Comparison of ENCODE assay signal across 10 mouse cellular contexts in the genomic region with DNA sequence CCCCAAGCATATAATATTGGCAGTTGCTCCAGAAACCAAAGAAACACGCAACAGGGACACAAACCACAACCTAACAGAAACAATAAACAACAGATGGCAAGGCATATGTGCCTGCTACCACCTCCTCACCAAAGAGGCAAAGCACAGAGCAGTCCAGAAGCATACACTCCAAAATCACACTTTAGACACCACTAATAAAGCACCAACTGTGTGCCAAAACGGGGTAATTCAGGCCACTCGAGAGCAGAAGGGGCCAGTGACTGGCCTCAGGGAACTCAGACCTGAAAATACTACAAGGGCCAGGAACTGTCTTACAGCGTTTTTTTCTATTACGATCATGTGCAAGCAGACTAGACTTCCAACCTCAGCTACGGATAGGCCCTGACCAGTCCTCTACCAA. TPM values are rescaled to one million over a fixed set of nuclear protein-coding genes. Genes with fewer than 3 reads are reported as not detected.
A peak's percentile ranks its signal among the peaks of the same experiment; 100 is the strongest.
DNase-seq lines count a peak whose midpoint lies in the region; ATAC-seq and TF ChIP-seq lines count a peak whose summit lies in the region.
"Had no signal": no experiment of that assay in that cellular context is flagged by ENCODE, and none has a peak within 500 bp of the region (broad histone marks: within the 10 kb centered on the region; RNA-seq: fewer than 3 reads in every experiment).

No protein-coding gene starts in this region.

- H3K27me3 ChIP-seq in heart, embryonic 13.5 days (replicated peaks) = no peaks in the 10 kb centered on the region
- H3K27me3 ChIP-seq in stomach, embryonic 16.5 days (ENCODE audit: control insufficient read depth, insufficient read depth, low read length) = no peaks in the 10 kb centered on the region

- 64% methylated on average over 6 of the region's 6 CpGs for WGBS in heart, embryonic 13.5 days
- 53% methylated on average over 6 of the region's 6 CpGs for WGBS in stomach, embryonic 16.5 days

- ATAC-seq in heart, embryonic 13.5 days (ENCODE audit: extremely low read depth, insufficient number of reproducible peaks, low FRiP score, low TSS enrichment) = no peak
- no peak for ATAC-seq in stomach, embryonic 16.5 days (ENCODE audit: insufficient read depth, low FRiP score)

- H3K9ac ChIP-seq in heart, embryonic 13.5 days = 0 out of 2 replicates have a peak overlapping the region, but pooled peaks have one; percentile 1
- H3K9ac ChIP-seq in stomach, embryonic 16.5 days (ENCODE audit: low read length) = no peak overlapping the region; the same call in 1 of the 2 replicates
- H3K9ac ChIP-seq: liver, embryonic 15.5 days had no signal

- peaks cover 88% of the 10 kb centered on the region for H3K4me1 ChIP-seq in heart, embryonic 13.5 days
- H3K4me1 ChIP-seq in embryonic fibroblast, embryonic 13.5 days (ENCODE audit: control insufficient read depth, insufficient read depth, low read length) = peaks cover 38% of the 10 kb centered on the region
- H3K4me1 ChIP-seq in stomach, embryonic 16.5 days (ENCODE audit: control insufficient read depth, insufficient read depth, low read length) = peaks cover 81% of the 10 kb centered on the region

- H3K4me2 ChIP-seq in heart, embryonic 13.5 days = 0 out of 2 replicates have a peak overlapping the region, but pooled peaks have one; percentile 60
- H3K4me2 ChIP-seq in stomach, embryonic 16.5 days (ENCODE audit: low read depth, low read length) = peak overlapping the region; percentile 35; the same call in 1 of the 2 replicates

- TF ChIP-seq CTCF in embryonic fibroblast, embryonic 13.5 days (IDR thresholded peaks at IDR 0.05; ENCODE audit: borderline replicate concordance, insufficient read depth, low read length) = no peak

- no peaks in the 10 kb centered on the region for H3K9me3 ChIP-seq in heart, embryonic 13.5 days
- no peaks in the 10 kb centered on the region for H3K9me3 ChIP-seq in stomach, embryonic 16.5 days (replicated peaks; ENCODE audit: control insufficient read depth, low read length)
- H3K9me3 ChIP-seq: liver, embryonic 15.5 days had no signal

- H3K27ac ChIP-seq in heart, embryonic 13.5 days (replicated peaks) = peak overlapping the region; percentile 61
- peak overlapping the region; percentile 55 for H3K27ac ChIP-seq in embryonic fibroblast, embryonic 13.5 days (ENCODE audit: insufficient read depth, low read length)
- no peak overlapping the region for H3K27ac ChIP-seq in stomach, embryonic 16.5 days (ENCODE audit: low read length)

- no peak overlapping the region for H3K4me3 ChIP-seq in heart, embryonic 13.5 days
- no peak overlapping the region for H3K4me3 ChIP-seq in embryonic fibroblast, embryonic 13.5 days (ENCODE audit: insufficient read depth, low read length)
- no peak overlapping the region for H3K4me3 ChIP-seq in stomach, embryonic 16.5 days (replicated peaks; ENCODE audit: low read length)
- H3K4me3 ChIP-seq: liver, embryonic 15.5 days had no signal

- no peaks in the 10 kb centered on the region for H3K36me3 ChIP-seq in heart, embryonic 13.5 days
- H3K36me3 ChIP-seq in stomach, embryonic 16.5 days (ENCODE audit: control insufficient read depth, insufficient read depth, low read length) = no peaks in the 10 kb centered on the region
- H3K36me3 ChIP-seq: liver, embryonic 15.5 days had no signal

- TF ChIP-seq POLR2A in embryonic fibroblast, embryonic 13.5 days (IDR thresholded peaks at IDR 0.05; ENCODE audit: low read depth, low read length) = no peak

- no peak for DNase-seq in heart, adult 18-20 months
- DNase-seq in right cerebral cortex, adult 18-20 months = peak; percentile 36
- DNase-seq in right cerebral cortex, postnatal 14 days = no peak
- no peak for DNase-seq in adrenal gland, postnatal 14 days
- DNase-seq in kidney, adult 8-10 months = no peak
- DNase-seq: kidney, postnatal 25 days had no signal

RNA-seq across cellular contexts. Expression of gene Lrig1, which starts 14.3 kb away (rescaled TPM):
- polyA plus RNA-seq in heart, embryonic 13.5 days (2015; fragmentation: Nextera tagmentation; extraction: Ambion mirVana) = 8.1 and 8.3 TPM in 2 replicates
- 10 to 100 TPM; 29.8 to 30.9 TPM for total RNA-seq in heart, adult 18-20 months (2021)
- polyA plus RNA-seq in embryonic fibroblast, embryonic 13.5 days (2011; ENCODE audit: insufficient read length, low read depth, missing spikeins) = 34.6 and 44.5 TPM in 2 replicates
- polyA plus RNA-seq in stomach, embryonic 16.5 days (2015; fragmentation: Nextera tagmentation; extraction: Ambion mirVana) = 18.3 and 24.0 TPM in 2 replicates
- 18.5 and 19.1 TPM in 2 replicates for total RNA-seq in adrenal gland, postnatal 14 days (2021)
